Mouse (Mus musculus) spleen, adult 2 months (tissue): ENCODE results near the gene Zfp775. TPM values are rescaled to one million over a fixed set of nuclear protein-coding genes. Genes with fewer than 3 reads are reported as not detected.

Experiments
- DNase-seq, 2 experiments: peaks; one replicate each; pipeline versions ENCODE4 v3.0.0 to v3.0.0-alpha.2; 2012 to 2021; ENCODE audit warnings: low spot score in 2 of 2, low read depth in 1 of 2
- H3K27ac ChIP-seq: fragments of 200-500 bp; 2 replicates; pipeline ENCODE4 v1.5.1; 2012; ENCODE audit warnings: low read length, inconsistent platforms; ENCODE audit not compliant: insufficient read depth
- H3K27me3 ChIP-seq: fragments of 200-500 bp; 2 replicates; pipeline ENCODE4 v1.6.1; 2012; ENCODE audit warnings: mild to moderate bottlenecking, moderate library complexity, low read length, inconsistent platforms; ENCODE audit not compliant: control insufficient read depth, insufficient read depth
- H3K36me3 ChIP-seq: fragments of 200-500 bp; 2 replicates; pipeline ENCODE4 v1.6.1; 2012; ENCODE audit warnings: mild to moderate bottlenecking, low read length, inconsistent platforms; ENCODE audit not compliant: control insufficient read depth, insufficient read depth
- H3K4me1 ChIP-seq: fragments of 200-500 bp; 2 replicates; pipeline ENCODE4 v1.6.1; 2011; ENCODE audit warnings: inconsistent platforms; ENCODE audit not compliant: control insufficient read depth, insufficient read depth, insufficient read length
- H3K4me3 ChIP-seq: fragments of 200-500 bp; 2 replicates; pipeline ENCODE4 v1.5.1; 2011; ENCODE audit warnings: mild to moderate bottlenecking, inconsistent platforms; ENCODE audit not compliant: insufficient read depth, insufficient read length; ENCODE audit errors: extremely low read depth
- CTCF ChIP-seq: fragments of 200-500 bp; IDR thresholded peaks from 2 replicates; pipeline ENCODE4 v1.5.1; 2011; ENCODE audit warnings: mild to moderate bottlenecking, inconsistent platforms; ENCODE audit not compliant: insufficient read depth, insufficient read length, insufficient replicate concordance; ENCODE audit errors: extremely low read depth
- POLR2A ChIP-seq: fragments of 200-500 bp; IDR thresholded peaks from 2 replicates; pipeline ENCODE4 v1.6.1; 2011; ENCODE audit warnings: low read depth, low read length, inconsistent platforms
- WGBS: fragments of 180-500 bp; shearing (Covaris S2); methylation state at CpG from one replicate; pipeline ENCODE4 v1.1.7; 2018; 5-methylcytosine and 5-hydroxymethylcytosine counted together
- polyA plus RNA-seq: library from polyadenylated mRNA; depleted of rRNA; stranded (reverse); fragments of >200 nt; gene quantifications from 2 replicates; pipeline ENCODE4 v1.2.3, GENCODE M21; 2012

The Zfp775 gene
- polyA plus RNA-seq, 1 experiment, result 3.6 TPM

GRCm38 (mm10) chr6:48591221-48591845, 10.5 kb upstream of the Zfp775 start:
- Histone ChIP-seq H3K36me3 (no peaks in the 10 kb centered on the region; the same call in 1 of the 2 replicates), H3K27ac (no peak overlapping the region), H3K27me3 (peaks cover 1% of the 10 kb centered on the region; the same call in 1 of the 2 replicates), H3K4me1 (peaks cover 9% of the 10 kb centered on the region), H3K4me3 (no peak overlapping the region)
- DNase-seq, result no peak
- TF ChIP-seq CTCF (no peak), POLR2A (no peak)
- WGBS, result 54% methylated on average over 3 of the region's 3 CpGs

- TF ChIP-seq POLR2A (no peak), CTCF (no peak)
- H3K36me3 ChIP-seq, result peaks cover 4% of the 10 kb centered on the region; the same call in 1 of the 2 replicates
- peaks cover 9% of the 10 kb centered on the region for H3K4me1 ChIP-seq
- H3K4me3 ChIP-seq, result no peak overlapping the region
- DNase-seq, result no peak
- peaks cover 1% of the 10 kb centered on the region; the same call in 1 of the 2 replicates for H3K27me3 ChIP-seq
- no peak overlapping the region for H3K27ac ChIP-seq
- 62% methylated on average over 6 of the region's 6 CpGs for WGBS
These were observed 10.0 kb upstream of the Zfp775 start for GRCm38 (mm10) chr6:48591871-48592270.

- Histone ChIP-seq H3K27ac (peak within 1 kb of the TSS; percentile 39; the same call in 1 of the 2 replicates), H3K4me1 (peaks cover 9% of the 10 kb centered on the region), H3K27me3 (peaks cover 1% of the 10 kb centered on the region; the same call in 1 of the 2 replicates), H3K4me3 (peak within 1 kb of the TSS; percentile 97), H3K36me3 (peaks cover 10% of the 10 kb centered on the region)
- WGBS, result 4% methylated on average over 44 of the region's 45 CpGs
- no peak for TF ChIP-seq CTCF
- TF ChIP-seq POLR2A, result no peak
- peak; percentile 22 to 72 for DNase-seq
These were observed 8.5 kb upstream of the Zfp775 start, which contains the start of the genes Repin1 and Gm44965 for GRCm38 (mm10) chr6:48593158-48594042. Gene Repin1, plus strand, starts transcription at chr6:48593883. Gene Gm44965, plus strand, starts transcription at chr6:48593941.

GRCm38 (mm10) chr6:48594043-48594738, 7.7 kb upstream of the Zfp775 start:
- WGBS, result 2% methylated on average over 35 of the region's 41 CpGs
- Histone ChIP-seq H3K4me1 (peaks cover 9% of the 10 kb centered on the region), H3K4me3 (peak overlapping the region; percentile 97), H3K27me3 (peaks cover 1% of the 10 kb centered on the region; the same call in 1 of the 2 replicates), H3K36me3 (peaks cover 10% of the 10 kb centered on the region), H3K27ac (peak overlapping the region; percentile 39; the same call in 1 of the 2 replicates)
- TF ChIP-seq CTCF (no peak), POLR2A (no peak)
- peak in 1 of 2 experiments; percentile 11 for DNase-seq

- no peak for DNase-seq
- WGBS, result 29% methylated on average over 1 of the region's 1 CpGs
- Histone ChIP-seq H3K4me1 (peaks cover 9% of the 10 kb centered on the region), H3K4me3 (no peak overlapping the region), H3K27me3 (peaks cover 1% of the 10 kb centered on the region; the same call in 1 of the 2 replicates), H3K36me3 (peaks cover 10% of the 10 kb centered on the region), H3K27ac (no peak overlapping the region)
- TF ChIP-seq CTCF, result no peak
- no peak for TF ChIP-seq POLR2A
These were observed 6.6 kb upstream of the Zfp775 start for GRCm38 (mm10) chr6:48595278-48595677.

- 96% methylated on average over 45 of the region's 45 CpGs for WGBS
- Histone ChIP-seq H3K27ac (no peak overlapping the region), H3K4me1 (peaks cover 9% of the 10 kb centered on the region), H3K36me3 (peaks cover 10% of the 10 kb centered on the region), H3K27me3 (peaks cover 1% of the 10 kb centered on the region; the same call in 1 of the 2 replicates), H3K4me3 (no peak overlapping the region)
- no peak for DNase-seq
- TF ChIP-seq CTCF (no peak), POLR2A (no peak)
These were observed 5.2 kb upstream of the Zfp775 start for GRCm38 (mm10) chr6:48596545-48597232.
